Mouse (Mus musculus) cerebral cortex, adult 2 months (tissue): ENCODE data around the gene Rbmx.

ENCODE experiments used
- WGBS: fragments of 180-500 bp; shearing (Covaris S2); methylation state at CpG from one replicate; pipeline ENCODE4 v1.1.7; 2018; 5-methylcytosine and 5-hydroxymethylcytosine counted together

Gene Rbmx

DNA sequence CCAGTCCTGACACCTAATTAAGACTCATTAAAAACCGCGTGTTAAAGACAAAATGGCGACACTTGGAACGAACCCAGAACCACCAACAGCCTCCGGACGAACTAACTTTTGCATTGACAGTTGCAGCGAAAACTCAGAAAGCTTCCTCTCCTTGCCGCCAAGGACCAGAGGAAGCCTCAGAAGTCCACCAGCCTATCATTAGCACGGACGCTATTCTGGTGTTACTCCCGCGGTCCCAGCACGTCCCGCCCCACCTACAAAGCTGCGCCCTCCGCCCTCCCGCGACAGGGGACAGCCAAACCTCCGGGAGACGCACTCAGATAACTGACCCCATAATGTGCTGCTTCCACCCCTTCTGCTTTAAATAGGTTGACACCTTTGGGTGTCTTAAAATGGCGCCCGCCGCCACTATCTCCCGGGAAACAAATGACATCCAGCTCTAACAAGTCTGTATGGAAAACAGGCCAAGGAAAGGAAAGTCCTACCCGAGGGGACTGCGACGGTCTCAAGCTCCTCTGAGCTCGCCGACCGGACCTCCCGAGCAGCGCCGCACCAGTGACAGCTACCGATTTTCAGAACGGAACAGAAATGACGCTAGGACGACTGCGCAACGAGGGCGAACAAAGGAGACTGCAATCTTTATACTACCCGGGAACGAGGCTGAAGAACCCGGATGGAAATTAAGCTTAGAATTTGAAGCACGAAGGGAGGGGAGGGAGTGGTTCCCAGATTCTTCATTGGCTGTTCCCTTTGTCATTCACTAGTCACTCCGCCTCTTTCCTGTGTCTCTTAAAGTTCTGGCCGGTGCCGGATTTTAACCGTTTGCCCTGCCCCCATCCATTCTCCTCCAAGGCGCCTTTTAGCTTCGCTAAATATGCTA is at the start of gene Rbmx:
Gene Rbmx, minus strand, starts transcription at position 670 of the 880 bp plus-strand sequence.
- WGBS: 1% methylated on average over 50 of the region's 50 CpGs

DNA sequence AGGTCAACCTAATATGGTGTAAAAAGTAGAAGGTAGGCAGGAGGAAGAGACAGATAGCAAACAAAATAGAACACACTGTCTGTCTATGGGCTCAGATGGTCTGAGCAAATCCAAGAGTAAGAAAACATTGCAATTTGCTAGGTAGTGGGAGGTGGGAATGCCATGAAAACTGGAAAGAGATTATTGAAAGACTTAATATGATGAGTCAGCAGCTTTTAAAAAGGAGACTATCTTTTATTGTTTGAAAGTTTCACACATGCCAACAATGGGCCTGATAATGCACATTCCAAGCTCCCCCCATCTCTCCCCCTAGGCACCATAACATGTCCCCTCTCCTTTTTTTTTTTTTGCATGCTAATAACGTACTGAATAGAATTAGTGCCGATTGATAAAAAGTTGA is 41.1 kb upstream of the Rbmx start:
- 89% methylated on average over 2 of the region's 2 CpGs for WGBS

DNA sequence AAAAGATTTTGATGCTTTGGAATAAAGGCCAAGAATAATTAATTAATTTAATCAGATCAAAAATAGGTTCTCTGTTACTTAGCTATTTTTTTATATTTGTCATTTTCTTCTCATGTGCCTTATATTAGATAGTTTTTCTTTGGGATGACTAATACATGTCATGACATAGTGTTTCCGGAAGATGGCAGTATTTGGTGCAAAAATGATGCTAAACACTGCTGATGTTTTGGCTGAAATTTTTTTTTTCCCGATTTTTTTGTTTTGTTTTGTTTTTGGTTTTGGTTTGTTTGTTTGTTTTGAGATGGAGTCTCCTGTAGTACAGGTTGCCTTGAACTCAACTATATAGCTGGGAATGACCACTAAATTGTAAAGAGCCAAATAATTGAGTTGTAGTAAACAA is 38.8 kb upstream of the Rbmx start:
- WGBS: 4% methylated on average over 2 of the region's 2 CpGs

DNA sequence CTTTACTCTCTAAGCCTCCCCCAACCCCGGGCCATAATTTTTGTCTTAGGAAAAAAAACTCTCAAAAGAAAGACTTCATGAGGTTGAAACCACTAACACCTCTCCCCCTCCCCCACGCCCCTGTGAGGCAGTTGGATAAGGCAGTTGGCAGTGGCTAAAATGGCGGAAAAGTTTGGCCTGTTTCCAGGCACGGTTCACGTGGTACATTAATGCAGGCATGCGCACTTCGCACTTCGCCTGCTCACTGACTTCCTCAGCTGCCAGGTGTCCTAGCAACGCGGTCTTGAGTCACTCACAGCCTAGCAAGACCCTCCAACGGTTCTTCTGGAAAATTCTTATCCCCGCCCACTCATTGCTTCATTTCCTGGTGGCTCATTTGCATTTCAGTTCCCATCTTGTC is 15.9 kb upstream of the Rbmx start, which contains the start of gene Gm364:
Gene Gm364, plus strand, starts transcription at position 386 of the 400 bp plus-strand sequence.
- WGBS: 88% methylated on average over 12 of the region's 12 CpGs

DNA sequence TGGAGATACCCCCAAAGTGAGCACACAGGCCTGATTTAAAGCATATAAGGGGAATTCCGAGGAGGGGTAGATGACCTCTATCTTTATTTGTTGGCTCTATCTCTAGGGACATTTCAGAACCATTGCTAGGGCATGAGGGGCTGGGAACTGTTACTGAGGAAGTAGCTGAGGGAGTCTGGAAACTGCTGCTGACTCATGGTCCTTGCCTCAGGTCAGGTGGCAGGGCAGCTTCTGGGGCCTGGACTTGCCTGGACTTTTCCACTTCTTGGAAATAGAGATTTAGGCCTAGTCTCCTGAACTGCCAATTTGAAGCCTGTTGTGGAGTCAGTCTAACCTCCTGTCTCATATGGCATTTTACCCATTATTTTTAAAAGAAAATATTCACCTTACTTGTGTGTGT is 8.6 kb upstream of the Rbmx start:
- 91% methylated on average over 1 of the region's 1 CpGs for WGBS

DNA sequence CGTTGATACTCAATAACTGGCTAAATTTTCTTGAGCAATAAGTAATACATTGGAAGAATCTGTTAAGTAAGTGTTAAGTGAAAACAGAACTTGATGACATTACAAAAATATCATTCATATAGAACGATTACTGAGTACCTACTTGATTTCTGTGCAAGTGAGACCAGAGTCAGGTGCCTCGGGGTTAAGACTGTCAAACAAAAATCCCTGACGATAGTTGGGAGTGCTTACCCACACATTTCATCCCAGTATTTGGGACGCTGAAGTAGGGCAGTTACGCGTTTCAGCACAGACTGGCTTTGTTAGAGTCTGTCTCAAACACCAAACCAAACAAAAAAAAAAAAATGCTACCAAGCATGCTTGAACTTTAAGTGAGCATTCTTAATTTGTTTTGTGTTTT is 576 bp upstream of the Rbmx start:
- 10% methylated on average over 7 of the region's 7 CpGs for WGBS

DNA sequence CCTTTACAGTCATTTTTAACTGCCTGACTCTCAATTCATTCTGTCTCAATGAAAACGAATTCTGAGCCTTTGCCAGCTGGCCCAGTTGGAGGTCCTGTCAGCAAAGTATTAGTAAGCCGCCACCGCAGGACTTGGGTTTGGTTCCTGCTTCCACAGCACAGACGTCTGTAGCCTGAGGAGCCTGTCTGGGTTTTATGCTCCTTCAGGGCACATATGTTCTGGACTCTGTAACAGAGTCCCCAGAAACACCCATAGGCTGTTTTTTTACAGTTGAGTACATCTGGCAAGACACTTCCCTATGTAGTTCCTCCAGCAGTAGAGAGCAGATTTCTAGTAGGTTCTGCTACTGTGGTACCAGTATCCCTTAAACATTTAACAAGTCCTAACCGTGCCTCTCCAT is 11.9 kb downstream of the Rbmx start:
- WGBS: 38% methylated on average over 5 of the region's 5 CpGs

DNA sequence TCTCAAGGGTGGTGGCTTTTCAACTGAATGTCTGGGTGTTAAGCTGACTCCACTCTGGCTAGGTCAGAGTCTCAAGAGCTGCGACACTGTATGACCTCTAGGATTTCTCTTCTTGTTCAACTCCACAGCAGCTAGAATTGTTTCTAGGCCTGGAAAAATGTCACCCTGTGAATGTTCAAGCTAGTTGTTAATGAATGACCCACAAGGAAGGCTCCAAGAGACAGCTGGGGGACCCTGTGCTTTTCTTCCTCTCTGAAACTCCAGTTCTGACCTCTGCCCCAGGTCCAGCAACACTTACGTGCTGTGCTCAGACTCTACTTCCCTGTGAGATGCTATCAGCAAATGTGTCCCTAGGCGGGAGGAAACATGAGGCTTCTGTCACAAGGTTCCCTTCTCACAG is 14.3 kb downstream of the Rbmx start:
- 87% methylated on average over 3 of the region's 3 CpGs for WGBS

DNA sequence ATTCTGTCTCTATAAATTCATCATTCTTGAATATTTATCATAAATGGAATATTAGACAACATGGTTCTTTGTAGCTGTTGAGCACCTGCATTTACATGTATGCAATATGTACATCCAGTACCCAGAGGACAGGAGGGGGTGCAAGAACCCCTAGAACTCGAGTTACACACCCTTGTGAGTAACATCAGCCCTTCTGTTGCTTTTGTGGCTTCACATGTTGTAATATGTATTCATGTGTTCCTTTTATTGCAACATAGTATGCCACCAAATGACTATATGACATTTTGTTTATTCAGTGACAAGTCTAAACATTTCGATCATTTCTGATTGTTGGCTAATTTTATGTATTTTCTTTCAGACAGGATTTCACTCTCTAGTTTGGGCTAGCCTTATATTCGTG is 15.7 kb downstream of the Rbmx start:
- WGBS: 86% methylated on average over 3 of the region's 3 CpGs

DNA sequence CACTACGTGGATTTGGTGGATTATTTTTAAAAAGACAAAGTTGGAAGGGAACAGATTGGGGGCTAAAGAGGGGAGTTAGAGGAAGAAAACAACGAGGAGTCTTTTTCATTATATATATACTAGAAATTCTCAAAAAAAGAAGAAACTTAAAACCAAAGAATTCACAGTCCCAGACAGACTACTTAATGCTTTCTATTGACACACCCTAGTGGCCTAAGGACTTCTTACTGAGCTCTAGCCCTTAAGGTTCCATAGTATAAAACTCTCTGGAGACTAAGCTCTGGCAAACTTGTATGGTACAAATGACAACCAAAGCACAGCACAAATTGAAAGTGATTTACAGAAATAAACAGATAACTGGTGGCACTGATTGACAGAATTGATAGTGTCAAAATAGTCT is 18.8 kb downstream of the Rbmx start:
- 64% methylated on average over 2 of the region's 2 CpGs for WGBS

DNA sequence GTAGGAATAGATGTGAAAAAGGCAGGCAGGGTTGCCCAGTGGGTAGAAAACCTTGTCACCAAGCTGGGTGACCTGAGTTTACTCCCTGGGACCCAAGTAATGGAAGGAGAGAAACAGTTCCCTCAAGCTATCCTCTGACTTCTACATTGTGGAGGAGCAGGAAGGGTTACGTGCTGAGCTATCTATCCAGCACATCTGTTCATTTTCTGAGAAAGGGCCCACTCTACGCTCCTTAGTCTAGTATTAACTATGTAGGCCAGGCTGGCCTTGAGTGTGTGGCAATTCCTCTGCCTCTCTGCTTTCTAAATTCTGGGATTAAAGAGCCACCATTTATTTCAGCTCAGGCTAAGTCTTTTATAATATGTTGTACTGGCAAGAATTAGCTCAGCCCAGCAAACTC is 19.3 kb downstream of the Rbmx start:
- 84% methylated on average over 2 of the region's 2 CpGs for WGBS

DNA sequence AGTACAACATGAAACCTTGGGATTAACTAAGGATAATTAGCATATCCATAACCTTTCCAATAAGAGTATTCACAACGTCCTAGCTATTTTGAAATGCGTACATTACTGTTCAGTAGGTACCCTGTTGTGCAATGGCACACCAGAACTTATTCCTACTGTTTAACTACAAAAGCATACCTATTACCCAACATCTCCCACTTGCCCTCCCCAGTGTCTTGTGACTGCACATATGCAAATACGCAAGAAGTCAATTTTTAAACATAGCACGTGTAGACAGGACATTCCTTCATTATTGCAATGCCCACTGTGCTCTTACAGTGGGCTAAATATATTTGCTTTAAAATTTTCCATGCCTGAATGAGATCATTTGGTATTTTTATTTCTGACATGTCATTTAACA is 19.9 kb downstream of the Rbmx start:
- 71% methylated on average over 4 of the region's 4 CpGs for WGBS

DNA sequence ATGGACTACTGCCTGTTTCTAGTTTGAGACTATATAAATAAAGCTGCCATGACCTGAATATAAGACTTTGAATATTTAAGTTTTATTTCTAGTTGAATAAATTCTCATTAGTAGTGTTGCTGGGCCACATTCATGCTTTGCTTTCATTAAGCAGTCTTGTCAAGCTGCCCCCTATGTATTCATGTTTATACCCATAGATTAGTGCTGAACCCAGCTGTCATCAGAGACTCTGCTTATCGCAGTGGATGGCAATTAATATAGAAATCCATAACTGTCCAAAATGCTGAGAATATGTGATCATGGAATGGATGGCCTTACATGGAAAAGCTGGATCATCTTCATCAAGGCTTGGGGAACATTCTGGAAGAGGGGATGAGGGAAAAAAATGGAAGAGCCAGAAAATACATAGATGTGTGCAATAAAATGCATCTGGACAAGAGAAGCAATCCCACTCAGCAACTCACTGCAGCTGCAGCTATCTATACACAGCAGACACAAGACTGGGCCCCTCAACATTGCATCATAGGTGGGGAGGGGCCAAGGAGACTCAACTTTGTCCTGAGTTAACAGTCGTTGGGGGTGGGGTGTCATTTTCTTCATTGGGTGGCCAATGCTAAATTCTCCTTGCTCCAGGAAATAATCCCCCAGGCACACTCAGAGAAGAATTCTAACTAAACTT is 27.8 kb downstream of the Rbmx start:
- 82% methylated on average over 2 of the region's 2 CpGs for WGBS

DNA sequence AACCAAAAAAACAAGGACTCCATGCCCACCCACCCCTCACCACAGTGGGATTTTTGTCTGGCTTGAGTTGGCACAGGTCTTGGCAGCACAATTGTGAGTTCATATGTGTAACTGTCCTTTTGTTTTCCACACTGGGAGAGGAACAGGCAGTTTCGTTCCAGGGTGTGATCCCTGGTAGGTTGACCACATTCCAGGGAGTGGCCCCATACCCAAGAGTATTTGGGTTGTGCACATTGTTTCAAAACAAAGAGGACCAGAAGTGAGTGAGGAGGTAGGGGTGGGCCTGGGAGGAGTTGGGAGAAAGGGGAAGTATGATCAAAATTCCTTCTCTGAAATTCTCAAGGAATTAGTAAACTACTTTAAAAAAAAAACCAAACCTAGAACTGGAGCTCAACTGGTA is 33.5 kb downstream of the Rbmx start:
- WGBS: 70% methylated on average over 1 of the region's 1 CpGs

DNA sequence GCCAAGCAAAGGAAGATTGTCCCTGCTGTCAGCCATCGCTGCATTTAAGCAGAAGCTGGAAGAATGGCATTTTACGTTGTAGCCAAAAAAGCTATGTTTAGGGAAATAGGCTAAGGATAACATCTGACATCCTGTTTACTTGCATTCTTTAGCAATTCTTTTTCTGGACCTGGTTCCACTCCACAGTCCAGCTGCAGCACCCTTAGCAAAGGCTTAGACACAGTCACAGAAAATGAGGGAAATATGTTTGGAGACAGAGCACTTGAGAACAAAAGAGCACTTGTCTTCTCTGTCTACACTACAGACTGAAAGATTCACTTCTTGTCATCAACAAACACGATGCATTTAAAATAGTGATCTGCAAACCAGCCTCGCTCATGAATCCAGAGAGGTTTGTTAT is 53.6 kb downstream of the Rbmx start:
- 36% methylated on average over 4 of the region's 4 CpGs for WGBS

DNA sequence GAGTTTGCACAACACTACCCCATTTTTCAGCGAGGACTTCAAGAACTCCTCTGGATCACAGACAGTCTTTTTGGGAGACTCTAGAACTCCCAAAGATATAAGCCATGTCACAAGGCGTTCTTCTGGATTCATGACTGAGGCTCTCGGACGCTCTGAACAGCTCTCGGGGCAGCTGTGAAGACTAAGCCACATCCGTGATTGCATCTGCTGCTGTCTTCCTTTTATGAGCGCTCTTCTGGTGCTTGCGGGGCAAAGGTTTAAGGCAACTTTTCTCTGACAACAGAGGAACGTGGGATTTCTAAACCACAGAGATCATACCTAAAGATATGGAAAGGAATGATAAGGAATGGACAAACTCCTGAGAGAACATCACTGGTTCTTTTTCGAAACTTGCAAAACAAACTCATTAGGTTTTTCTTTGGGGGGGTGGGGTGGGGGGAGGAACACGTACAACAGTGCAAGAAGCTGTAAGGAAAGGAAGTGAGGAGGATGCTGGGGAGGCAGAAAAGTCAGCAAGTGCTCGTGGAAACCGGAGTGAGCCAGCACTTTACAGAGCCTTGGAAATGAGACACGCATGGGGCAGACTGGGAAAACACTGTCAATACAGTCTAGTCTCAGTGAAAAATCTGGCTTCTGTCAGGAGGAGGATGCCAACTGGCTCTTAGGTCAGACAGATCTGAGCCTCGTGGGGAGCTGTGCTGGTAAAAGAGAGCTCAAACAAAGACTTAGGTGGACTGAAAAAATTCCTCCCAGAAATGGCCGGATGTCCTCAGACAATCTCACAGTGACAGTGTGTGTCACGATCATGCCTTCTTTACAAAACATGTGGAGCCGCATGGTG is 54.2 kb downstream of the Rbmx start, which contains the start of gene Arhgef6:
Gene Arhgef6, minus strand, starts transcription at position 359 of the 841 bp plus-strand sequence.
- WGBS: 48% methylated on average over 18 of the region's 18 CpGs

DNA sequence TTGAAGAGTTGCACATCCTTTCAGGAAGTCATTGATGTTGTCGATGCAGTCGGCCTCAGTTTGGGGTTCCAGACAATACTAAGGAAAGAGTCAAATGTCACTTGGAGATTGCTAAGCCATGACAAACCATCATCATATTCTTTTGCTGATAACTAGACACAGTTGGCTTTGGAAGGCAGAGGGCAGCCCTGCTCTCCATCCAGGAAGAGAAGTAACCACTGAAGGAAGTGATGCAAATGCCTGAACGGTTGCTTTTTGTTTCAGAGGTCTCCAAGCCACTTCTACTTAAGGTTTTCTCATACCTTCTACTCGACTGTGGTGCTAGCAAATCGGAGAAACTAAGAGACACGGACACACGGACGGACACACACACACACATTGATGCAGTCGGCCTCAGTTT is 55.9 kb downstream of the Rbmx start:
- WGBS: 86% methylated on average over 9 of the region's 9 CpGs

DNA sequence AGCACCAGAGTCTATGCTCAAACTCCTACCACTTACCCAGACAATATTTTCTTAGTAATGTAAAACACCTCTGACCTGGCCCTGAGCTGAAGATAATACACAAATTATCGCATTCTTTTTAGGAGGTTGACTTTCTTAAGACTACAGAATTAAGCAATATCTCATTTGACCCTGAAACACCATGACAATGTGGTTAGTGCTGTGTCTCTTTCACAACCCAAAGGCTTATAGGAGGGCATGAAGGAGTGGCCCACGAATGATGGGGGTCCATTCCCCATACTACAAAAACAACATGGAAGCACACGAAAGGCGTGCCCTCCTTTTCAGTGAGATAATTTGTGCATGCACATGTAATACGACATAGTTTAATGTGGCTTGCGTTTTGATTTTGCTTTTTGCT is 57.5 kb downstream of the Rbmx start:
- whole genome bisulfite sequencing: 95% methylated on average over 6 of the region's 6 CpGs
